Mouse (Mus musculus) thymus, adult 2 months (tissue): ENCODE results near the gene Prss34.

Source experiments
- CTCF ChIP-seq: fragments of 200-500 bp; IDR thresholded peaks from 2 replicates; pipeline ENCODE4 v1.5.1; 2012; ENCODE audit warnings: mild to moderate bottlenecking, control low read depth, low read length, moderate library complexity, borderline replicate concordance; ENCODE audit not compliant: control insufficient read depth, poor library complexity, insufficient read depth; ENCODE audit errors: extremely low read depth
- POLR2A ChIP-seq: fragments of 200-500 bp; IDR thresholded peaks from 2 replicates; pipeline ENCODE4 v1.6.1; 2012; ENCODE audit warnings: mild to moderate bottlenecking, low read length, control low read depth, moderate library complexity; ENCODE audit not compliant: control insufficient read depth, poor library complexity, insufficient read depth; ENCODE audit errors: extremely low read depth

DNA sequence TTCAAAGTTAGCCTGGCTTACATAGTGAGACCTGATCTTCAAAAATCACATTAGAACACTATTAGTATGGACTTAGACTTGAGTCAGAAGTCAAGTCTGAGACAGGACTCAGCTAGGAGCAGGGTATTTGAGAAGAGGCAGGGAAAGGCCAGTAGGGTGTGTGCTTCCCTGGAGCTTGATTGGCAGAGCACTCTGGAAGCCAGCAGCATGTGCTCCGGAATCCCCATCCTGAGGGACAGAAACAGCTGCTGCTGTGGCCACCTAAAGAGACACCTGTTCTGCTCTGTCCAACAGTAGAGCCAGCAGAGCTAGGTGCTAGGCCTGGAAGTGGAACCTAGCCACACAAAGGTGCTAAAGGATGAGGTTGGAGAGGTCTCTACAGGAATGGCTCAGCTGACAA lies 4.1 kb upstream of the Prss34 start:
- TF ChIP-seq CTCF (no peak), POLR2A (no peak)
